24 mouse cellular contexts compared by ENCODE assay signal in the genomic region with DNA sequence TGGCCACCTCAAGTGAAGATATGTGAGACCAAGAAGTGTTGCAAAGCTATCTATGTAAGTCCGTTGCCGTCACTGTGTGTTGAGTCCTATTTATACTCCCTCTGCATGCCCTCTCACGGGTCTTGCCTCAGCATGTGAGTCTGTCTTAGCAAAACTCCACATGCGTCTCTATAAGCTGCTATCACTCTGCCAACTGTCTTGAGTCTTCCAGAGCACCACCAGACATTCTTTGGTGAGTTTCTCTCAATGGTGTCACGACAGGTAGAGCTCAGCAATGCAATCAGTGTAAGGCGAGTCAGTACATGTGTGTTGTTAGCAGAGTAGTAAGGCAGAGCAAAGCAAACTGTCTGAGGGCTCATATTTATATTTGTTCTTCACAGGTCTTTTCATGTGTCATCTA. TPM values are rescaled to one million over a fixed set of nuclear protein-coding genes. Genes with fewer than 3 reads are reported as not detected.
DNase-seq lines count a peak whose midpoint lies in the region; ATAC-seq and TF ChIP-seq lines count a peak whose summit lies in the region.
"Had no signal": no experiment of that assay in that cellular context is flagged by ENCODE, and none has a peak within 500 bp of the region (broad histone marks: within the 10 kb centered on the region; RNA-seq: fewer than 3 reads in every experiment).

No protein-coding gene starts in this region.

- no peaks in the 10 kb centered on the region for H3K9me3 ChIP-seq in embryonic facial prominence, embryonic 13.5 days
- H3K9me3 ChIP-seq in embryonic facial prominence, embryonic 10.5 days = no peaks in the 10 kb centered on the region
- H3K9me3 ChIP-seq in stomach, embryonic 16.5 days (replicated peaks; ENCODE audit: control insufficient read depth, low read length) = no peaks in the 10 kb centered on the region
- no peaks in the 10 kb centered on the region for H3K9me3 ChIP-seq in stomach, postnatal 0 days (ENCODE audit: control insufficient read depth, low read length)
- H3K9me3 ChIP-seq: embryonic facial prominence, embryonic 12.5 days; forebrain, embryonic 13.5 days; forebrain, embryonic 15.5 days; G1E had no signal

- no peak for TF ChIP-seq CTCF in stomach, postnatal 0 days (IDR thresholded peaks at IDR 0.05; ENCODE audit: low read depth)

- H3K27ac ChIP-seq in embryonic facial prominence, embryonic 13.5 days = peak overlapping the region; percentile 44
- H3K27ac ChIP-seq in embryonic facial prominence, embryonic 10.5 days (replicated peaks) = no peak overlapping the region
- H3K27ac ChIP-seq in stomach, embryonic 16.5 days (ENCODE audit: low read length) = peak overlapping the region; percentile 49; the same call in 1 of the 2 replicates
- H3K27ac ChIP-seq in stomach, postnatal 0 days (replicated peaks) = no peak overlapping the region
- H3K27ac ChIP-seq: embryonic facial prominence, embryonic 12.5 days; forebrain, embryonic 13.5 days; forebrain, embryonic 15.5 days had no signal

- no peak for TF ChIP-seq EP300 in stomach, postnatal 0 days (optimal IDR thresholded peaks at IDR 0.05)

- no peak for ATAC-seq in embryonic facial prominence, embryonic 13.5 days (ENCODE audit: insufficient number of reproducible peaks, insufficient read depth, low FRiP score, low TSS enrichment, low read depth)
- no peak for ATAC-seq in stomach, embryonic 16.5 days (ENCODE audit: insufficient read depth, low FRiP score)
- no peak for ATAC-seq in stomach, postnatal 0 days (ENCODE audit: low FRiP score, low TSS enrichment)
- ATAC-seq in erythroblast, adult 5-6 weeks (replicated peaks; ENCODE audit: low FRiP score, poor library complexity, severe bottlenecking) = no peak
- ATAC-seq: activated CD4-positive, CD25-positive, alpha-beta regulatory T cell, adult 4 months; CD4-positive, CD25-positive, alpha-beta regulatory T cell, adult 4 months; forebrain, embryonic 13.5 days; forebrain, embryonic 15.5 days; forebrain, postnatal 0 days; Patski had no signal

- no peaks in the 10 kb centered on the region for H3K4me1 ChIP-seq in embryonic facial prominence, embryonic 13.5 days
- no peaks in the 10 kb centered on the region for H3K4me1 ChIP-seq in embryonic facial prominence, embryonic 10.5 days
- H3K4me1 ChIP-seq in stomach, embryonic 16.5 days (ENCODE audit: control insufficient read depth, insufficient read depth, low read length) = no peaks in the 10 kb centered on the region
- H3K4me1 ChIP-seq in stomach, postnatal 0 days (replicated peaks; ENCODE audit: control insufficient read depth, insufficient read depth) = no peaks in the 10 kb centered on the region
- H3K4me1 ChIP-seq: embryonic facial prominence, embryonic 12.5 days; forebrain, embryonic 13.5 days; forebrain, embryonic 15.5 days had no signal

- H3K4me2 ChIP-seq in embryonic facial prominence, embryonic 13.5 days = no peak overlapping the region
- H3K4me2 ChIP-seq in stomach, embryonic 16.5 days (ENCODE audit: low read depth, low read length) = no peak overlapping the region
- no peak overlapping the region for H3K4me2 ChIP-seq in stomach, postnatal 0 days (replicated peaks; ENCODE audit: low read depth)
- H3K4me2 ChIP-seq: embryonic facial prominence, embryonic 12.5 days; forebrain, embryonic 13.5 days; forebrain, embryonic 15.5 days had no signal

- no peak overlapping the region for H3K9ac ChIP-seq in embryonic facial prominence, embryonic 13.5 days
- H3K9ac ChIP-seq in stomach, embryonic 16.5 days (ENCODE audit: low read length) = no peak overlapping the region
- no peak overlapping the region for H3K9ac ChIP-seq in stomach, postnatal 0 days (ENCODE audit: low read length)
- H3K9ac ChIP-seq: embryonic facial prominence, embryonic 12.5 days; forebrain, embryonic 13.5 days; forebrain, embryonic 15.5 days; forebrain, postnatal 0 days had no signal

- H3K27me3 ChIP-seq in embryonic facial prominence, embryonic 13.5 days = no peaks in the 10 kb centered on the region
- no peaks in the 10 kb centered on the region for H3K27me3 ChIP-seq in embryonic facial prominence, embryonic 10.5 days (replicated peaks; ENCODE audit: low read depth, poor library complexity, severe bottlenecking)
- H3K27me3 ChIP-seq in stomach, embryonic 16.5 days (ENCODE audit: control insufficient read depth, insufficient read depth, low read length) = no peaks in the 10 kb centered on the region
- no peaks in the 10 kb centered on the region for H3K27me3 ChIP-seq in stomach, postnatal 0 days (ENCODE audit: control insufficient read depth, insufficient read depth, low read length)
- H3K27me3 ChIP-seq: CH12.LX; embryonic facial prominence, embryonic 12.5 days; forebrain, embryonic 13.5 days; forebrain, embryonic 15.5 days; Patski had no signal

- no peak for DNase-seq in embryonic facial prominence, embryonic 10.5 days (ENCODE audit: low spot score)
- DNase-seq in stomach, postnatal 0 days (ENCODE audit: low spot score) = no peak
- DNase-seq: adrenal gland, adult 8-10 months; adrenal gland, postnatal 14 days; adrenal gland, postnatal 36 days; B cell, adult 2 months; cerebellum, adult 11-12 months; cerebellum, adult 2 months; cerebellum, adult 9-10 months; cerebellum, postnatal 10 days; cerebellum, postnatal 36 days; embryo, embryonic 11 days; forebrain, postnatal 0 days had no signal

- H3K36me3 ChIP-seq in embryonic facial prominence, embryonic 13.5 days = 0 out of 2 replicates have a peak, but pooled peaks cover 13% of the 10 kb centered on the region
- H3K36me3 ChIP-seq in embryonic facial prominence, embryonic 10.5 days (replicated peaks) = peaks cover 16% of the 10 kb centered on the region
- 0 out of 2 replicates have a peak, but pooled peaks cover 4% of the 10 kb centered on the region for H3K36me3 ChIP-seq in stomach, embryonic 16.5 days (ENCODE audit: control insufficient read depth, insufficient read depth, low read length)
- H3K36me3 ChIP-seq in stomach, postnatal 0 days (ENCODE audit: control insufficient read depth, insufficient read depth, low read length) = 0 out of 2 replicates have a peak, but pooled peaks cover 3% of the 10 kb centered on the region
- H3K36me3 ChIP-seq: embryonic facial prominence, embryonic 12.5 days had no signal

- H3K4me3 ChIP-seq in embryonic facial prominence, embryonic 13.5 days = no peak overlapping the region
- H3K4me3 ChIP-seq in embryonic facial prominence, embryonic 10.5 days = no peak overlapping the region
- no peak overlapping the region for H3K4me3 ChIP-seq in stomach, embryonic 16.5 days (replicated peaks; ENCODE audit: low read length)
- no peak overlapping the region for H3K4me3 ChIP-seq in stomach, postnatal 0 days (ENCODE audit: low read depth, low read length)
- H3K4me3 ChIP-seq: embryonic facial prominence, embryonic 12.5 days; forebrain, embryonic 13.5 days; forebrain, embryonic 15.5 days had no signal

- whole genome bisulfite sequencing in embryonic facial prominence, embryonic 13.5 days = 75% methylated on average over 6 of the region's 6 CpGs
- 84% methylated on average over 6 of the region's 6 CpGs for WGBS in embryonic facial prominence, embryonic 10.5 days
- WGBS in stomach, embryonic 16.5 days = 76% methylated on average over 6 of the region's 6 CpGs
- 70% methylated on average over 6 of the region's 6 CpGs for WGBS in stomach, postnatal 0 days

RNA-seq across cellular contexts. Expression of a gene that starts 31.8 kb away (rescaled TPM):
- polyA plus RNA-seq in embryonic facial prominence, embryonic 13.5 days (2015; fragmentation: Nextera tagmentation; extraction: Ambion mirVana) = 22.4 and 23.7 TPM in 2 replicates
- polyA plus RNA-seq in embryonic facial prominence, embryonic 10.5 days (2016; fragmentation: Nextera tagmentation; extraction: Ambion mirVana) = 19.3 and 20.0 TPM in 2 replicates
- 12.4 and 14.8 TPM in 2 replicates for polyA plus RNA-seq in stomach, embryonic 16.5 days (2015; fragmentation: Nextera tagmentation; extraction: Ambion mirVana)
- 9.1 and 9.9 TPM in 2 replicates for polyA plus RNA-seq in stomach, postnatal 0 days (2015; fragmentation: Nextera tagmentation; extraction: Ambion mirVana)
- total RNA-seq in erythroblast, adult 5-6 weeks (2015; ENCODE audit: low replicate concordance) = 11.5 and 19.8 TPM in 2 replicates
- total RNA-seq in erythroblast, adult 5-6 weeks (2017; ENCODE audit: low replicate concordance) = 15.1 and 16.6 TPM in 2 replicates

Comparison
In these comparisons a context has a peak if more than half of its experiments do, and no peak if none do; other contexts are left out.
1. H3K27ac ChIP-seq: peak in embryonic facial prominence, embryonic 13.5 days (single experiment) and stomach, embryonic 16.5 days (single experiment); none in embryonic facial prominence, embryonic 10.5 days (single experiment) and stomach, postnatal 0 days (single experiment).